Mouse (Mus musculus) gastrocnemius, postnatal 14 days (tissue): ENCODE results near the gene Trpc6. TPM values are rescaled to one million over a fixed set of nuclear protein-coding genes. Genes with fewer than 3 reads are reported as not detected.

Experiments used
- DNase-seq: peaks from one replicate; pipeline ENCODE4 v3.0.0; 2021; ENCODE audit warnings: mixed read lengths
- intact Hi-C: fragments of 180-260 bp; cut with DNase I; formaldehyde crosslinking; loops from one replicate; pipeline ENCODE4 v1.15.1; 2025; ENCODE audit warnings: low total_unique reads
- long read RNA-seq, 2 experiments: library from polyadenylated mRNA; stranded (forward); transcript quantifications; one replicate each; pipeline ENCODE4 v2.0.0; 2021
- total RNA-seq, 2 experiments: library from RNA; stranded (reverse); gene quantifications; 2 replicates each; pipeline ENCODE4 v1.2.3; 2021

Gene Trpc6
- under 1 TPM; 0.41 to 0.64 TPM for total RNA-seq
- long read RNA-seq, experiment 1, partial matches to known transcripts = 0 of 1 reads
- long read RNA-seq, experiment 1, other reads (novel, unspliced or antisense) = 1 of 1 reads
- long read RNA-seq, experiment 2 = 0 reads

DNA sequence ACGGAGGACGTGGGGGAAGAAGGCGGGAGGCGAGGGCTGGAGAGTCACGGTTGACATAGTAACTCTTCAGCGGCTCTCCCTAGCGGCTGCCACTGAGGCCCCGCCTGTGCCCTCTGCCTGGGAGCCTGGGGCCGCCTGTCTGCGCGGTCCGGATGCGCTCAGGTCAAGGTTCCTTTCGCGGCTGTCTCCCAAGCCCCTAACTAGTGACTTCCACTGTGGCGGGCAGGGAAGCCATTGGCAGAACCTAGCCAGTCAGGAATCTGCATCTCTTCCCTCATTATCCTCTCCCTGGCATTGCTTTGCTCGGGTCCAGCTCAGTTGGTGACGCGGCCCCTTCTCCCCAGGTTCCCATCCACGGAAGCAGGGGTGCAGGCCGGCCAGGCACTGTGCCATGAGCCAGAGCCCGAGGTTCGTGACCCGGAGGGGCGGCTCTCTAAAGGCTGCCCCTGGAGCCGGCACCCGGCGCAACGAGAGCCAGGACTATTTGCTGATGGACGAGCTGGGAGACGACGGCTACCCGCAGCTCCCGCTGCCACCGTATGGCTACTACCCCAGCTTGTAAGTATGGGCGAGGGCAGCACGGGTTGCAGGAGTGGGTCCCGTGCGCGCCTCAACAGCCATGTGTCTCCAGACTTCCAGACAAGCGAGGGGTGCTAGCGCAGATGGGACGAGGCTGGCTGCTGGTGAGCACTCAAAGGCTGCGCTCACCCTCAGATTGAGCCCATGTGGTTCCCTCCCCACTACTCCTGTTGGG is at the start of gene Trpc6:
Trpc6 (plus strand) TSS at position 102 of the 754 bp plus-strand sequence.
- DNase-seq = peak; percentile 6
- intact Hi-C loops = no loop called here

DNA sequence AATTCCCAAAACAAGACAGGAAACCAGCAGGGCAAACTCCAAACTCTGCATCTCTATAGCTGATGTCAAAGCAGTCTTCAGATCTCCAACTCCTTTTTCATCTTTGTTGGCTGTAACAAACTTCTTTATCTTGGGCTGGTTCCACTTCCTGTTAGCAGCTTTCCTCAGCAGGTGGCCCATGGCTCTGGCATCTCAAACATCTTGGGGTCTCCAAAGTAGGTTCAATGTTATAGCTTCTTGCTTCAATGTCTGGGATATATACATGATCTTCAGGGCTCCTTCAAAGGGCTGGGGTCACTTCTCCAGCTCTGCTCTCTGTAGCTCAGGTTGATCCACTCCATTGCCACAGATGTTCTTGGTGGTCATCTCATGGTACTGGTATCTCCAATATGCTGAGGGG is 23.0 kb upstream of the Trpc6 start:
- intact Hi-C loops = no loop called here
- no peak for DNase-seq

DNA sequence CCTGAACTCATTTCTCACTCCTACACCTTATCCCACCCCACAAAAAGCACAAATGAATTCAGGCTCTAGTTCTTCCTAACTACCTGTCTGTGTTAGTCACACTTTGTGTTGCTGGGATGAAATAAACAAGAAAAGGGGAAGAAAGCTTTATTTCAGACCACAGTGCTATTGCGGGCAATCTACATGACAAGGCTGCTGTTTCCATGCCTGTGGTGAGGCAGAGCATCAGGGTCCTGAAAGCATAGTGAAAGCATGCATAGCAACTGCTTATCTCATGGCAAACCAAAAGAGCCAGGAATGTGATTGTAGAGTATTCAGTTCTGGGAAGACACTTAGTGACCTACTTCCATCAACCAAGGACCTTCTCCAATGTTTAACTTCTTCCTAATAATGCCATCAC is 10.3 kb upstream of the Trpc6 start:
- intact Hi-C loops = no loop called here
- DNase-seq = no peak

DNA sequence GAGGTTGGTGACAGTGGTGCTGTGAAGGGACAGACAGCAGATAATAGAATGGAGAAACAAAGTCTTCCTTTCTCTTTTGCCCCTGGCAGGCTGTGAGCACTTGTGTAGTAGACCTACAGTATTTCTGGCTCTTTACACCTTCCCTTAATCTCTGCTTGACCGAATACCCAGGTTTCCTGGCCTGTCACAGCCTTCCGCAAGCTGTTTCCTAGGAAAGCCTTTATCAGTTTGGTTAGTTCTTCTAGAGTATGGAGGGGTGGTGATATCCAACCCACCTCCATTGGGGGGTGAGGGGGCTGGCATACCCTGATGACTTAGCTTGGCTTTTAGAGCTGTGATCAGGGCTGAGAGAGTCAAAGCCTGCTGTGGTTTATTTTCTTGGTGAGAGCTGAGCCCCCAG is 1.3 kb downstream of the Trpc6 start:
- intact Hi-C loops = no loop called here
- DNase-seq = no peak

DNA sequence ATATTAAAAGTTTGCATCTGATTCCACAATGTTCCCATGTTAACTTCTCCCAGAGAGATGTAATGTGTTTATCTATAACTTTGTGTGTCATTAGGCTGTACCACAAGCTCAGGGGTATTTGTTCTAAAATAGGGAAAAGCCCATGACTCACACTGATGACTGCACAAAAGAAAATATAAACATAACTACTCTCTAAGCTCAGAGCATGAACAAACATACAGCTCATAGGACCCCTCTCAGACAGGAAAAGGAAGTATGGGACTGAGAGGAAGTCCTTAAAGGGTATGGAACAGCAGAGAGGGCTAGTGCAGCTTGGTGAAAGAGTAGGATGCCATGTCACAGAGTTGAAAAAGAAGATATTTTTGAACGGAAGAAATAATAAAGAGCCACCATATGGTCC is 14.6 kb downstream of the Trpc6 start:
- intact Hi-C loops = no loop called here

DNA sequence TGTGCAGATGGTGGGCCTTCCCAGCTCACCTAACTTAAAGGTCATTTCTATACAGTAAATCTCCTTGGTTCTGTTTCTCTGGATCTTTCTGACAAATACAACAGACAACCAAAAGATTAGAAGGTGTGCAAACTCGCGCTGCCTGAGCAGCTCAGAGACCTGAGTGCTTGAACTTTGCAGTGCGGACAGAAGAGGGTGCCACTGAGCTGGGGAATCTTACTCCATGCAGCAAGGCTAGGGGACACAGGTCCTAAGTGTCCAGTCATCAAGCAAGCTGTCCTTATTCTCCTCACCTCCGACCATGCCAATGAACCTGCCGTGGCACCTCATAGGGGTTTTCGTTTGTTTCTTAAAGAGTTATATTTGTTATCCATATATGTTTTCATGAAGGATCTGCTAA is 48.7 kb downstream of the Trpc6 start:
- no peak for DNase-seq
- intact Hi-C loops = no loop called here

More for the DNA sequence above, 14.6 kb downstream of the Trpc6 start:
- DNase-seq = no peak

DNA sequence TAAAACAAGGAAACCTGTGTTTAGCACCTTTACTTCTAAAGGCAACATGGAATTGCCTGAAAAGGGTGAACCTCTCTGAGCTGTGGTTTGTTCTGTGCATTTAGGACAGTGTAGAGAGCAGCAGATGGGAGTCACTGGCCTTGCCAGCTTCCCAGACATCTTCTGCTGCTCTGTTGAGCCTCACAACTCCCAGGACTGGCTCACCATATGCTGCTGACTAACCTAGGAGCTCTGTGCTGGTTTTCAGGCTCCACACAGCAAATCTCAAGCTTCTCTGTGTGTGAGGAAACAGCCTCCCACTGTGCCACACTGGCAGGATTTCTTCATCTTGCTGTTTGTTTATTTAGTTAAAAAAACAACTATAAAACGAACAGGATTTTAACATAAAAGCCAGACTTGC is 53.1 kb downstream of the Trpc6 start:
- no peak for DNase-seq
- intact Hi-C loops = no loop called here

DNA sequence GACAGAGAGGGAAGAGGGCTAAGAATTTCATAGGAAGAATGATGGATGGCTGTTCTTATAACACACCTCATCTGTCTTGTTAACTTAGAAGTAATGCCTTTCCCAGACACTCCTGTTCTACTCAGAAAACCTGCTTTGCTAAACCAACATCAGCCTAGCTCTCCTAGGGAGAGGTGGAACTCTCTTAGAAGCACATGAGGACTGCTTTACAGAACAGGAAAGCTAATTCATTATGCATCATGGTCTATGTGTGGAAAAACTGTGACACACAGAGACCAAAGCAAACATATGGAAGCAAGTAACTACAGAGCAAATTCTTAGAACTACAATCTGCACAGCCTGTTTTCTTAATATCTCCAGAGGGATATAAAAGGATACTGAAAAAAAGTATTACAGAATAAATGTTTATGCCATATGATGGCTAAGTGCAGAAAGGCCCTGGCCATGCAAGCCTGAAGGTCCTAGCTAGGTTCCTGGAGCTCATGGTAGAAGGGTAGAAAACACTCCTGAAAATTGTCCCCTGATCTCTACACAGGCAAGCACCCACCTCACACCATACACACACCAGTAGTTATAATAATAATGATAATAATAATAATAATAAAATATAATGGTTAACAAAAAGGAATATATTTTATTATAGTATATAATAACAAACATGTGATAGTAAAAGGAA is 63.0 kb downstream of the Trpc6 start:
- DNase-seq = no peak
- intact Hi-C loops = no loop called here

DNA sequence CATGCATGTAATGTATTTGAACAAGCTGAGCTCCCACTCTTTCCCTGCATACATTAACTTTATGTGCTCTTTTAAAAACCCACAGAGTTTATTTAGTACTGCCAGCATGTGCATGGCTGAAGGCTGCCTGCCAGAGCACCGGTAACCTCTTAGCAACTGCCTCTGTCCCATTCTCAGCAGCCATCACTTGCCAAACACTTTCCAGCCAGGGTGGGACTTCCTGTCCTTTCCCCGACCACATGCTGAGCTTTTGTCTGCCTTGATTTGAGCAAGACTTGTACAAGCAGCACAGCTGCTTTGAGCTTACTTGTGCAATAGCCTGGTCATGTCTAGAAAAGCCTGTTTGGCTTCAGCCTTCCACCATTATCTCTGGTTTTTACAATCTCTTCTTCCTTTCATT is 90.4 kb downstream of the Trpc6 start:
- intact Hi-C loops = no loop called here
- DNase-seq = no peak

DNA sequence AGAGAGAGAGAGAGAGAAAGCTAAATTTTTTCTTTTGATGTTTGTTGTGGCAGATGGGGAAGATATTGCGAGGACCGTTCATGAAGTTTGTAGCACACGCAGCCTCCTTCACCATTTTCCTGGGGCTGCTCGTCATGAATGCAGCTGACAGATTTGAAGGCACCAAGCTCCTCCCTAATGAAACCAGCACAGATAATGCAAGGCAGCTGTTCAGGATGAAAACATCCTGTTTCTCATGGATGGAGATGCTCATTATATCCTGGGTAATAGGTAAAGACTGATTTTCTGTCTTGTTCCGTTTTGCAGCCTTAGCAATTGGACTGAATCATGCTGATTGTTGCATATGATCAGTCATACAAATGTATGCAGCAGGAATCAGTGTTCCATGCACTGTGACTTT is 99.5 kb downstream of the Trpc6 start:
- intact Hi-C loops = no loop called here

DNA sequence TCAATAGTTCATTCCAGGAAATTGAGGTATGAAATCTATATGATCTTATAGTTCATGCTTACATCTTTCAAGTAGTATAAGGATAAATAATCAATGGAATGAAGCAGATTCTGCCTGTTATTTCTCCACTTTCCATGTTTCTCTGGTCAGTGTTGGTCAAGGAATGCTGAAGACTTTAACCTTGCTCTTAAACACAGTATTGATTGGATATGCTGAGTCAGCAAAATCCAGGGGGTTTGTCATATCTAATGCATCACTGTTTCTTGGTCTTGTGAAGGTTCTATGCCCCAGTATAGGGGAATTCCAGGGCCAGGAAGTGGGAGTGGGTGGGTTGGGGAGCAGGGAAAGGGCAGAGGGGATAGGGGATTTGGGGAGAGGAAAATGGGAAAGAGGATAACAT is 111.4 kb downstream of the Trpc6 start:
- no peak for DNase-seq
- intact Hi-C loops = no loop called here

More for the DNA sequence above, 99.5 kb downstream of the Trpc6 start:
- no peak for DNase-seq

DNA sequence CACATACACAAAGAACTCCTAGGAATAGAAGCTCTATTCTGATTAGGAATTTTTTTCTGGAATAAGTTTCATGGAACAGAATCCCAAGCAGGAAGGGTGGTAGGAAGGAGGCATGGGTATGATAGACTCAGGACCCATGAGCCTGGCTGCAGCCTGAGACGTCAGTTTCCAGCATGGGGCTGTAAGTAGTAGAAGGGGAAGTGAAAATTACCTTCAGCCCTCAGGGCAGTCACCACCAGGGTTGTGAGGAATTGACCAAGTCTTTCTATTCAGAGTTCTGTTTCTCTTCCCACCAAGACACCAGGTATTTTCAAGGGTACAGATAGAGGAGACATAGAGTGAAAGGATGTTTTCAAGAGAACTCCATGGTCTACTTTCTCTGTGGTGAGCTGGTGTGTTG is 129.0 kb downstream of the Trpc6 start:
- no peak for DNase-seq
- intact Hi-C loops = no loop called here

DNA sequence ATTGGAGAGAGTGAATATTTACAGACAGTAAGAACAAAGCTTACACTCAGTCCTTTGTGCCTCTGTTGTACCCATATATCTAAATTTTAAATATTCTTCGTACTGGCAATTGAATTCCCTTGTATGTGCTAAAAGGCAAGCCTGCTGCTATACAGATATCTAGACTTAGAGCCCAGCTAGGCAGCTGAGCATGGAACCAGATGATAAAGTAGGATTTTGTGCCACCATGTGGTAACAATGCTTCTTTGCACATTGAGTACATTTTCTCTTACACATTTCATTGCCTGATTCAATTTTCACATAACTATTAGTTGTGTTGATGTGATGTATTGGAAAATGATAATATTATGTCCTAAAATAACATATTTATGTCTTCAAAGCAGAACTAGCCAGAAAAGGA is 132.7 kb downstream of the Trpc6 start:
- intact Hi-C loops = no loop called here
- DNase-seq = no peak

DNA sequence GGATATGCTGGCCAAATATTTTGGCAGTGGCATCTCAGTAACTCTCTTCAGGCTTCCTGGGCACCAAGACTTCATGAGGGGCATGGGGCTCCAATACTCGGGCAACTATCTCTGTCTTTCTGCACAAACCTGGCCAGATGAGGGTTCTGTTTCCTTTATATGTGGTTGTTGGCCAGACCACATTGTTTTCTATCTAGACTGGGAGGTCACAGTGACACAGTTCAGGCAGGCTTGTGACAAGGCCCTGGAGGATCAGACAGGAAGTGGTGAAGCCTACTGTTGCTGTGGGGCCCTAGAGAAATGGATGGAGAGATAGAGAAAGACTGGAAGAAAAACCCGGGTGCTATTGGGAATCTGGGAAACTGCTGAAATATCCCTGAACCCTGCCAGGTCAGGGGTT is 149.2 kb downstream of the Trpc6 start:
- intact Hi-C loops = loop anchor here (10.0 kb wide), 1 partner anchor 262 kb away; no protein-coding TSS in a partner anchor
- no peak for DNase-seq

DNA sequence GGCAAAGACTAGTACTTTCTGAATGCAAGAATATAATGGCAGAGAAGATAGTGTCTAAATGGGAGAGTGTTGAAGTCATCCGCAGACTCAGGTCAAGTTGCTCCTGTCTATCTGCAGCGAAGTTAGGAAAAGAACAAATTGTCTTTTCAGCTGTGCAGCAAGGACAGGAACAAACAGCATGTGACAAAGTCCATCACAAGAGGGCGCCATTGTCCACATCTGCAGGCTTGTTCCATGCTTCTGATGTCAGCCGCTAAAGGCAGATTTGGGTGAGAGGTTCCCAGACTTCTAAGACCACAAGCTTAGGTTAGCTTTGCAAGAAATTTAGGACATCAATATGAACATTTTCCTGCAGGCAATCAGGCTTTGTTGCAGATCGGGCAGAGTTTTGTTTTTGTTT is 156.7 kb downstream of the Trpc6 start:
- DNase-seq = peak; percentile 64
- intact Hi-C loops = no loop called here

DNA sequence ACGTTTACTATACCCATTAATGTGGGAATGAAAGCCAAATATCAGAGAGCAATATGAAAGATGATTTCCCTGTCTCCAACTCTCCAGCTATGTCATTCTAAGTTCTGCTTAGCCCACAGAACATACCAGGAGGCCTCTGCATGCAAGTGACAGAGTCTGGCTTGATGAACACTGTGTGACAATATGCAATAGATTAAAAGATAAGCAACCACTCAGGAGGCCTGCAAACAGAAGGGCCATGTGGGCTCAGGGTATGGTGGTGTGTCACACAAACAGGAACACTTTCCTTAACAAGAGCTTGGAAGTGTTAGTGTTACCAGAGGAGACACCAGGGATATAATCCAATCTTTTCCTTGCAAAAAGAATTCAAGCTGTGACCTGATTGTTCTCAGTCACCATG is 159.6 kb downstream of the Trpc6 start:
- intact Hi-C loops = no loop called here
- no peak for DNase-seq

DNA sequence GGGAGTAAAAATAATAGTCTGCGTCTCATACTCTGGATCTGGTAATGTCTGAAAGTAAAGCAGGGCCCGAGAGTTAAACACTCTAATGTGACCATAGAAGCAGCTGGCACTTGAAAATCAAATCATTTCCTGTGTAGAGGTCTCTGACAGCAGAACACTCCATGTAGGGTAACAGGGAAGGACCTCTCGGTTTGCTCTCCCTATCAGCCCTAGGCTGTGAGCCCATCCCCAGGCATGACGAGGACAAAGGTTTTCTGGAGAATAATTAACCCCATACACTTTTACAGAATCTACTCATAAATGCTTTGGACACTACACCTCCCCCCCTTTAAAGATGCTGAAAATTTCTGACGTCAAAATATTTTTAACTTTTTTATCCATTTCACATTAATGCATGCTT is 160.0 kb downstream of the Trpc6 start:
- no peak for DNase-seq
- intact Hi-C loops = no loop called here

DNA sequence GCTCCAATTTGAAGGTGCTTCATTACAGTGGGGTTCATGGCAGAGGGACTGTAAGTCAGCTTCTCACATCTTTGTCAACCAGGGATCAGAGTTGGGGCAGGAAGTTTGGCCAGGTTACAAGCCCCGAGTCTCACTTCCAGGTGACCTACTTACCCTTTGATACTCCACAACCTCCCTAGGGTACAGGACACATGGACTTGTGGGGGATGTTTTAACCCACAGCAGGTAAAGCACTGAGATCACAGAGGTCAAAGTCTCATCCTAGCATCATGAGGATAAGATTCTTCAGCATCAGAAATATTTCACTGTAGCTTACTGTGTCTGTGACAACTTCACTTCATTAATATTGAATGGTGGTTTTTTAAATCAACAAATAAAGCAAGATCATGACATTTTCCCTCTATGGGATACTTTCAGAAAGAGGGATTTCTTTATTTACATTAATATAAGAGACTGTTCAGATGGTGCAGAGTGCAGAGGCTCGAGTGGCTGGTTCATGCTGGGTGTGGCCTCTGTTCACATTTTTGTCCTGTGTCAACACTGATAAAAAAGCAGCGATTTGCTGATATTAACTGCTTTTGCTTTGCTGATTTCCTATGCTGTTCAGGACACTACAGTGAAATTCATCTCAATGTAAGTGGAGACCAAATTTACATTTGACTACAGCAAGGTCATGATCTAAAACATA is 166.3 kb downstream of the Trpc6 start:
- DNase-seq = no peak
- intact Hi-C loops = no loop called here

DNA sequence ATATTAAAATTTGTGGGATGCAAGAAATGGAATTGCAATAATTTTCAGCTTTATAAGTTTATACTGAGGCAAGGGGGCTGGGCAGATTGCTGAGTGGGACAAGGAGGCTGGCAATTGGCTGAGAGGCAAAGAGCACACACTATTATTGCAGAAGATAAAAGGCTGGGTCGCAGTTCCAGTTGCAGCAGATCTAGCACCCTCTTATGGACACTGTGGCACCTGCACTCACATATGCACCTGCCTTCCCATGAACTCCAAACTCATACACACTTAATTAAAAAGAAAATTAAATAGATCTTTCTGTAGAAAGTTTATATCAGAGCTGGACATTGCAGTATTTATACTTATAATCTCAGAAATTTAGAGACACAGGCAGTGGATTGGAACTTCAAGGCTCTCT is 175.1 kb downstream of the Trpc6 start:
- intact Hi-C loops = no loop called here
- no peak for DNase-seq

DNA sequence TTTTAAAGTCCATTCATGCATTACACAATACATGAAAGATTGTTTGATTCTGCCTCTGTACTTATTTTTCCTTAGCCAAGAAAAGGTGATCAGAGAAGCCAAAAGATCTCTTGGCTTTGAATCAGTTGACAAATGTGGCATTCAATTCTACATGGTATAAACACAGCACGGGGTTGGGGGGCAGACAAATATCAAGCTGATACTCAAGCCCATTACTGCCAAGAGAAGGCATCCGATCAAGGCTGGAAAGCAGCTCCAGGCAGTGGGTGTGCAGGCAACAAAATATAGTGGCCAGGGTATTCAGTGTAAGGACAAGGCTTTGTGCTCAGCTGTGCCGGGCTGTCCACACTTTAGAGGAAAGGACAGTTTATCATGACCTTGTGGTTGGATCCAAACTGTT is 185.1 kb downstream of the Trpc6 start:
- DNase-seq = no peak
- intact Hi-C loops = no loop called here
